Mouse (Mus musculus) erythroblast, adult 5-6 weeks (primary cell): ENCODE results near the gene Adss. TPM values are rescaled to one million over a fixed set of nuclear protein-coding genes. Genes with fewer than 3 reads are reported as not detected.

Source experiments
- ATAC-seq: replicated peaks from 2 replicates; pipeline ENCODE4 v1.8.0; 2016; ENCODE audit warnings: moderate number of reproducible peaks, mild to moderate bottlenecking, moderate TSS enrichment, inconsistent platforms; ENCODE audit not compliant: poor library complexity, low FRiP score, severe bottlenecking
- total RNA-seq, 2 experiments: library from RNA; stranded (forward) in 1 of 2; stranded (reverse) in 1 of 2; fragments of 150-400 nt in 1 of 2; fragments of 200-764, 138-1000 nt in 1 of 2; gene quantifications; 2 replicates each; pipeline versions ENCODE4 v1.2.3 to v1.2.4; 2015 to 2017; ENCODE audit warnings: low replicate concordance in 2 of 2

The Adss gene
- total RNA-seq, 2 experiments from 2014 or later = 22.7 to 45.2 TPM

DNA sequence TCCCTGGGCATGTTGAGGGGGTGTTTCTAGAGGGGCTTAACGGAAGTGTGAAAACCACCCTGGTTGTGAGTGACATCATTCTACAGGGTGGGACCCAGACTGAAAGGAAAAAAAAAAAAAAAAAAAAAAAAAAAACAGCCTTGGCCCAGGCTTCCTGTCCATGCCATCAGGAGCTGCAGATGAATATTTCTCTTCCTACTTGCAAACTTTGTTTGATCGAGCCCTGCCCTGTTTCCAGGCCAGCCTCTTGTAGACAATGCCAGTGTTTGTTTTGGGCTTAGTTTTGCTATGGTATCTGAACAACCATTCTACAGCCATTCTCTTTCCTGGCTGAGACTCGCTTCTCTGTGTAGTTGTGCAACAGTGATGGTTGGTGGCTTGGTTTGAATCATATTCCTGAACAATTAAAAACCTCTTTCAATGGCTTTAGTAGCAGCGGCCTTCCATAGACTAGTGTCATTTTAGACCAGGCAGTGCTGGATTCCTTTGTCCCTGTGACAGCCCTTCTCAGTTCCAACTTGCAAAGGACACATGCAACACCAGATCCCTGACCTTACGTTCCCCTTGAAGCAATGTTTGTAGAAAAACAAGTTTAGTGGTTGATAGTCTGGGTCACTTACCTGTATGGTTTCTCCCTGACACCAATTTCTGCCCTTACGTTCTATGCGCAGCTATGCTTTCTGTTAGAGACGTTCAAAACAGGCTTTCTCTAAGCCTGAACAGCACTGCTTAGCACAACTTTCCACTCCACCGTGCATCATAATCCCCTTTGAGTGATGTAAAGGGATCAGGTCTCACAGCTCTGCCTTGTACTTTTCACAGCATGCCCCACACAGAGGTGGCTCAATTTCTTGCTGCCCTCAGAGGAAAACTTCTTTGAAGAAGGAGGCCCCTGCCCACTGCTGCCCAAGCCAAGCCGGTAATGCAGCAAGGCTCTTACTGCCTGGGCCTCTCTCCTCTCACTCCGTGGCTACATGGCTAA is 67.0 kb downstream of the Adss start, which contains the start of gene 1700016C15Rik:
Gene 1700016C15Rik, plus strand, starts transcription at position 772 of the 982 bp plus-strand sequence.
- ATAC-seq = no peak

DNA sequence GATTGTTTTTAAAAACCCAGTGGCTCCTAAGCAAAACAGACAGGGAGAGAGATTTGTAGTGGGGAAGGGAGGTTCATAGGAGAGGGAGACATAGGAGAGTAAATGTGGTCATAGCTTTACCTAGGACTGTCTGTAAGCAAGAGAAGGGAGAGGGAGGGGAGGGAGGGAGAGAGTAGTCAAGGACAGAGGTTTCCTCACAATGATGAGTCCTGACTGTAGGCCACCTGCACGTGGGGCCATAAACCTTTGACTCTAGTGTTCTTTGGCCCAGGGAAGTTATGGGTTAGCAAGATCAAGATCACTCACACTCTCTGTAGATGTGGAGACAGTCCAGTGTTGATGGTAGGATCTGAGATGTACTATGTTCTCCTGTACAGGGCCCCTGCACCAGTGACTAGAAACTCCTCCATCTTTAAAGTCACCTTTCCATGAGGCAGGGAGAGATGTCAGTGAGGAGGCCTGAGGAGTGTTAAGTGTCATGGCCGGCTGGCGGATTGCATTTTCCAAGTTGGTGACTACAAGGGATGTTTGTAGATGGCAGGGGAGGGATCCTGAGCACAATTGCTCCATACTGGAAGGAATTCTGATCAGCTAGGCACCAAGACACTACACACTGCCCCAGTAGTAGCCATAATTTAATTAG is 68.3 kb downstream of the Adss start:
- no peak for ATAC-seq

DNA sequence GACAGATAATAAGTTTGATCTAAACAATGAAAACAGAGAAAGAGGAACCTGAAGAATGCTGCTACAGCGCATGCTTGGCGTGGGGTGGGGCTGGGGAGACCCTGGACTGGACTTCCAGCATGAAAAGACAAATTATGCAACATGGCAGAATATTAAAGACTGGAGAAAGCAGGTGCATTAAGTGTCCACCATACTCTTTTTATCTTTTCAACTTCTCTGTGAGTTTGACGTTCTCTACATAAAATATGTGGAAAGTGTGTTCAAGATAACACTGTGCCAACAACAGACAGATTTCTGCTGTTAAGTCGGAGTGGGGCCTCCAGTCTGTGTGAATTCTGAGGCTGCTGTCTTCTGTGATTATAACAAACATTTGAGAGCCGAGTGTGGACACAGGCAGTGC is 69.4 kb downstream of the Adss start:
- ATAC-seq = no peak

DNA sequence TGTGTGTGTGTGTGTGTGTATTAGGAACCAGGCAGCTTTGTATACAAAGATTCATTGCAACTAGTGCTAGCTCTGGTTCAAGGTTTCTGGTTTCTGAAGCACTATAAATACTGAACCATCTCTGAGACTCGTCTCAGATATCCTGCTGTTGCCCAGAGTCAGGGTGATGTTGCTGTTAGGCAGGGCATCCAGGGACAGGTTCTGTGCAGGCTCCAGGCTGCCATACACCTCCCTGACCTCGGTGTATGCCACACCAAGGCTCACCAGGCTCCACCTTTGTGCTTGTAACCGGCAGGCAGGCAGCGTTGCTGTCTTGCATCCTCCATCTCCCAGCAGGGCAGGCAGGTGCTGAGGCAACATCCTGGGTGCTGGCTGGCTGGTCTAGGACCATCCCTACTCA is 72.5 kb downstream of the Adss start:
- no peak for ATAC-seq

- no peak for ATAC-seq
Measured at GRCm38 (mm10) chr1:177719029-177719427, 77.3 kb downstream of the Adss start.

DNA sequence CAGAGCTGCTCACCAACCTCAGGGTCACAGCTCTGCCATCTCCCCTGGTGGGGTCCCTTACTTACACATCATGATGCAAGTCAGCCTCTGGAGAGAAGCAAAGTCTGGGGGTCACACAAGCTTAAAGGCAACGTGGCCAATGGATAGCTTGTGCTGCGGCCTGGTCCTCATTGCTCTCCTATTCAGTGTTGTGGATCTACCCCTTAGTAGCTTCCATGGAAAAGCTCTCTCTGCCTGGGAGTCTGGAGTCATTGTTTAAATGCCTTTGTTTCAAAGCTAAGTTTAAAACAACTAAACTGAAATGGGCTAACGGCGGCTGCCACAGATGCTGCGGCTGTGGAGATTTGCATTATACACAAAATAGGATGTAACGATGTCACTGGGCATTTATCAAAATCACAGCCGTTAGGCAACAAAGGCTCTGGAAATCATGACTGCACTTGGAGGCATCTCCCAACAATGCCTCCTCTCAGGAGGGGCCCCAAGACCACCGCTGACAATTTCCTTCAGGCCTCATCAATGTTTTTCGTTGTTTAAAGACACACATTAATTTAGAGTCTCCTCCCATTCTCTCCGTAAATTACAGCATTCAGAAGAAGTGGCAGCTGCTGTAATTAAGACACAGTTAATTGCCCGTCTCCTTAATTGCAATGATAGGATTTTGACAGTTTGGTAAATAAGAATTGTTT is 77.8 kb downstream of the Adss start:
- no peak for ATAC-seq

DNA sequence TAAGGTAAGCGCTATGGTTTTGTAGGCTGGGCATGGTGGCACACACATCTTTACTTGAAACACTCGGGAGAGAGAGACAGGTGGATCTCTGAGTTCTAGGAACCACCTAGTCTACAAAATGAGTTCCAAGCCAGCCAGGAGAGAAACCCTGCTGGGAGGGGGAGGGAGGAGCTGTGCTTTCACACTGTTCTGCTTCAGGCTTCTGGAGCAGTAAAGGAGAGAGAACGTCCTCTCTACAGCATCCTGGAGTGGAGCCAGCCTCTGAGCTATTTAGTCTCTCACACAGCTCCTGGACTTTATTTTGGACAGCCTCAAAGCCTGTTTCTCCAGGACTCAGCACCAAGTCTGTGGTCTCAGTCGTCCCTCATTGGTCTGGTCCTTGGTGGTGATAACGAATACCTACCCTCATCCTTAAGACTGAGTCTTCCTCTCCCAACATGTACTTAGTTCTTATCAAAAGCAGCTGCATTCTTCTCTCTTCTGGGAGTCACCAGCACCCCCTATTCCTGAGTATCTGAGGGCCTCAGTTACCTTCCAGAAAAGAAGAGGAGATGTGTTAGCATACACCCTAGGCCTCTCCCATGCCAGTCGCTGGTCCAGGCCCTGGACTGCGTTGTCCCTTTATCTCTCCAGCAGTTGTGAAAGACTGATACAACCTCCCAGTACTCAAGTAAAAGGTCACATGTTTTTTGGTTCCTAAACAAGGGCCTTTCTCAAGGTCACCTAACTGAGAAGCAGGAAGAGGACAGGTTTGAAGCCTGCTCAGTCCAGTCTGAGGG is 79.1 kb downstream of the Adss start:
- ATAC-seq = no peak

DNA sequence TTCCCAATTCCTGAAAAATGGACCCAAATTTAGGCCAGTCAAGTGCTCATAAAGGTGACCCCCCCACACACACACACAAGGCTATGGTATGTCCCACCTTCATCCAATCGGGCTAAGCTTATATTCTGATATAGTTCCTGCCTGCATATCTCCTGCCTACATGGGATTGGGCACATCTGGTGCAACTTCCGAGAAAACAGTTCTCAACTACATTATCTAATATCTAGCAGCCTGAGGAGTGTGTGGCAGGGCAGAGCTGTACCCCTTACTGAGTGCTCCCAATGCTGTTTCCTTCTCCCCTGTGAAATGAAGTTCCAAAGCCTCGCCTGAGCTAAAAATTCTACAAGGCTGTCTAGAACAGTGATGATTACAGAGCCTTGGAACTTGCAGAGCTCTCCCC is 79.9 kb downstream of the Adss start:
- ATAC-seq = no peak

DNA sequence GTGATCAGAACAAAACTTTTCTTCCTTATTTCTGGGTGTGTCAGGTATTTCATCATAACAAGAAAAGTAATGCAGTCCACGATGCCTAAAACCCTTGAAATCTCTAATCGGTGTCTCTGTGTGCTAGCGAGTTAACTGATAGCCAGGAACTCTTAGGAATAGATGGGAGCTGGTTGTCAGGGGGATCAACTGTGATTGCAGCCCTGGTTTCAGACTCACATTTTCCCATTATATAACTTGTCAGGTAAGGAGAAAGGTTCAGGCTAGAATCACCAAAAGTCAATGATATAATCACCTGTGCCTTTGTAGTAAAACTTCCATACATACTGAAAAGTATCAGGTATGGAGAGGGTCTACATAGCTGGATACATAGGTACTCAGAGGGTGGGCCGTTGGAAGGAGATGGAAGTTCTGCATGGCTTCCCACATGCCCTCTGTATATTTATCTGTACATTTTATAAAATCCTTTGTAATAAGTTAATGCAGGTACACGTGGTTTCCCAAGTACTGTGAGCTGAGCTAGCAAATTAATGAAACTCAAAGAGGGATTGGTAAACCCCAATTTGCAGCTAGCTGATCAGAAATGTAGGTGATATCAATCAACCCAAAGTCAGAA is 81.8 kb downstream of the Adss start:
- no peak for ATAC-seq

DNA sequence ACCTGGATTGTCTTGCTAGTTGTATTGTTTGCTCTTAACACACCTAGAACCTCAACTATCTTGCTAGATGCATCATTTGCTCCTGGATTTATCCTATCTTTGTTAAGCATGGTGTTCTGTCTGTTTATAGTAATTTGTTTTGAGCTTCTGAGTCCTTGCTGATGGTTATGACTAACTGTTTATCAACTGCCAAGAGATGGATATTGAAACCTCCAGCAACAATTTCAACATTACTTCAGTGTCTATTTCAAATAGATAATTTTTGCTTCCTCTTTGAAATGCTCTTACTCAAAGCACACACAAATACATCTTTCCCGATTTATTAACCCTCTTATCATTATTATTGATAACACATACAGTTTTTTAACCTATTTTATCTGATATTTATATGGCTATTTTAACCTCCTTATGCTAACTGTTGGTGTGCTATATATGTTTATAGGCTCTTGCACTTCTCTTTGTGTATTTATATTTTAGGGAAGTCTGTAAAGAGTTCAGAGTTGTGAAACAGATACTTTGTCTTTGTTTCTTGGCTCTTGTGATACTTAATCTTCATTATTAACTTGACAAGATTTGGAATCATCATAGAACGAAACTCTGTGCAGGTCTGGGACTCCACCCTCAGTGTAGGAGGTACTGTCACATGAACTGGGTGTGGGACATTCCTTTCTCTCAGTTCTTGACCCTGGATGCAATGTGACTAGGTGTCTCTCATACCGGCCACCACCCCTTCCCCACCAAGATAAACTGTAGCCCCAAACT is 82.5 kb downstream of the Adss start:
- no peak for ATAC-seq

Other genes starting within 250 kb of the Adss start
- gene 1700016C15Rik, start 66.7 kb downstream of the Adss start, total RNA-seq (2015; ENCODE audit: low replicate concordance) = not detected in 2 replicates
- gene 1700016C15Rik, start 66.7 kb downstream of the Adss start, total RNA-seq (2017; ENCODE audit: low replicate concordance) = not detected in 2 replicates
- not detected in 2 replicates for gene Catspere2, start 186.9 kb upstream of the Adss start, total RNA-seq (2015; ENCODE audit: low replicate concordance)
- not detected in 2 replicates for gene Catspere2, start 186.9 kb upstream of the Adss start, total RNA-seq (2017; ENCODE audit: low replicate concordance)